Mouse (Mus musculus) thymus, postnatal 0 days (tissue): ENCODE results near the gene Dlg1. TPM values are rescaled to one million over a fixed set of nuclear protein-coding genes. Genes with fewer than 3 reads are reported as not detected.
"Not testable (repeated sequence)": the region's sequence is repeated elsewhere in the genome, so short reads cannot be mapped to it uniquely, and the experiment has no call there.

ENCODE experiments used
- DNase-seq: peaks from one replicate; pipeline ENCODE4 v3.0.0-alpha.2; 2015; ENCODE audit warnings: low spot score
- polyA plus RNA-seq: library from polyadenylated mRNA; unstranded; fragments of >200 nt; fragmentation: Nextera tagmentation; extraction: Ambion mirVana; gene quantifications from 2 replicates; pipeline ENCODE4 v1.2.1, GENCODE M21; 2015

Gene Dlg1
- polyA plus RNA-seq, 1 experiment from 2014 or later: 17.8 TPM

GRCm38 (mm10) chr16:31730971-31731370 is 67.7 kb downstream of the Dlg1 start:
- not testable (repeated sequence) for DNase-seq

DNA sequence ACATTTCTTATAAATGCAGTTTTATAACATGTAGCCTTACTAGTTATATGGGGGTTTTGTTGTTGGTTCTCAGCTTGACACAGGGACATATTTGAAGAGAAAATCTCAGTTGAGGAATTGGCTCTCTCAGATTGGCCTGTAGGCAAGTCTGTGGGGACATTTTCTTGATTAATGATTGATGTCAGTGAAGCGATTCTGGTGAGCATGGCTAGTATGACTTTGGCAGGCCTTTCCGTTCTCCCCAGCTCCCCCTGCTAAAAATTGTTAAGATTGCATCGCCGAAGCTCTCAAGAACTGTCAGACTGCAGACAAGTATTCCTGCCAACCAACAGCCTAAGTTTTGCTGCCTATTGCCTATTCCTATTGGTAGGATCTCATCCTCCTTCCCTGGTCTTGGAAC is 73.8 kb downstream of the Dlg1 start:
- DNase-seq: no peak

- no peak for DNase-seq
Measured at GRCm38 (mm10) chr16:31737761-31738160, 74.5 kb downstream of the Dlg1 start.

GRCm38 (mm10) chr16:31740271-31740670 is 77.0 kb downstream of the Dlg1 start:
- DNase-seq: no peak

DNA sequence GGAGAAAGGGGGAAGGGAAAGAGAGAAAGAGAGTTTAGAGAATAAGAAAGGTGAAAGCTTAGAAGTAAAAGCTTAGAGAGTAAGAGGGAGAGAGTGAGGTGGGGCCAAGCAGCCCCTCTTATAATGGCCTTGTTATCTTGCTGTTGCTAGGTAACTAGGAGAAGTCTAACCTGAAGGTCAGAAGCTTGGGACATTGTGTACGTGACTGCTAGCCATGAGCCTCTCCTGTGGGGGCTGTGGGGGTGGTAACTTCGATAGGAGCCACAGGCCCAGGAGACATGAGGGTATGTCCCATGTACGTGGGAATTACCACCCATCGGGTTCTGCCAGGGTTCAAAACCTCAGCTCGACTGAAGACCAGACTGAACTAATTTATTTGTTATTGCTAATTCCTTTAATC is 77.5 kb downstream of the Dlg1 start:
- no peak for DNase-seq

GRCm38 (mm10) chr16:31750526-31750925 is 87.3 kb downstream of the Dlg1 start:
- DNase-seq: peak; percentile 34

DNA sequence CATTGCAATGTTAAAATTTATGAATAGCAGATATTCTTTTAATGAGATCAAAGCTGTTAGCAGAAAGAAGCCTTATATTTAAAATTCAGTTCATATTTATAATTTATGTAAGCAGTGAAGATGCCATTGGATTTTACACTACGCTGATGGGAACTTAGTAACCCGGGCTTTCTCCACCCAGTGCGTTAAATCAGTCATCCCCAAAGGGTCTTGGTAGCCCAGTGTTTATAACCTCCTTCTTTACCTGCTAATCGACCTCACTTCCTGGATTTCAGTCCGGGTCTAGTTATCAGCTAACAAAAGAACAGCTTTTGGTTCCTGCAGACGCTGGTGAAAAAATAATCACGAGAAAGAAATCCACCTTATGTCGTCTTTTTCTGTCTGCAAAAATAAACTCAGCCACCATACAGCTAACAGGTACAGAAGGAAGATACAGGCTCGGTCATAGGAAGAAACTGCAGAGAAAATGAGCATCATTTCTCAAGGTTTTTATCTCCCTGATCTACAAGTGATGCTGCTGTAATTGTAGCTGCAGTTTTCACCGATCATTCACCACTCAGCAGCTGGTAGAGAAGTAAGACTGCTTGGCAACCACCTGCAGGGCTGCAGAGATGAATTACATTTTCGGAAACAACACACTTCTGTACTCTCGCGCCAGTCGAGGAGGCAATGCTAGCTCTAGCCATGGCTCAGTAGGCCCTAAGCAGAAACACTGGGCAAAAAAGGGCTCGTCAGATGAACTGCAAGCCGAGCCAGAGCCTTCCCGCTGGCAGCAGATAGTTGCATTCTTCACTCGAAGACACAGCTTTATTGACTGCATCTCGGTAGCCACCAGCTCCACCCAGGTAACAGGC is 91.2 kb downstream of the Dlg1 start:
- DNase-seq: no peak

DNA sequence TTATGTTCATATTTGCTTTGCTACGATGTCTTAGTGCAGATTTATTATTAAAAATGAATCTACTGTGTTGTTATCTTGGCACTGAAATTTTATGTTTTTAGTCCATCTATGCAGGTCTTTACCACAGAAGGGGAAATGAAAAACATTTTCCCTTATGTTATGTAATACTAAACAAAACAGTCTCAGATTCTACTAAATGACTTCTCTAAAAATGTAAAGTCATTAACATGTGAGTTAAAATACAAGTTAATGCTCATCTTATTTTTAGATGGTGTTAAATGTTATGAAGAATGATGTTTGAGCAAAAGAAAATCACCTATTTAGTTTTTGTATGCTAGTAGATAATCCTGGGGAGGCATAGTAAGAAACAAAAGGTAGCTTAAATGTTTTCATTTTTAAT is 91.8 kb downstream of the Dlg1 start:
- DNase-seq: no peak

DNA sequence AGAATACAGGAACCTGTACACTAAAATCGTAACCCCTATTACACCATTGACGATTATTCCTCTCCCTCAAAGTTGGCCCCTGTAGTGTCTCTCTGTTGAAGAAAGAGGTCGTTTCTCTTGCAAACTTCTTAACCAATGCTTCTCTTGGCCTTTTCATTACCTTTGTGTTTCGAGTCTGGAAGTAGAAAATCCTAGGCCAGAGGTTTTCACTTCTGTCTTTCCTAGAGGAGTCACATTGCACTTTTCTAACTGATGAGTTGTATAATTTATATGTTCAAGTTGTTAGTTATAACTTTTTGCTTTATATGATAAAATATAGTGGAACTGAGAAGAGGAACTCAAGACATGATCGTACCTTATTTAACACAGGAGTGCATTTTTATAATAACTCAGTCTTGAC is 93.2 kb downstream of the Dlg1 start:
- no peak for DNase-seq

- DNase-seq: no peak
Measured at GRCm38 (mm10) chr16:31757606-31758005, 94.4 kb downstream of the Dlg1 start.

- no peak for DNase-seq
Measured at GRCm38 (mm10) chr16:31759416-31759815, 96.2 kb downstream of the Dlg1 start.

DNA sequence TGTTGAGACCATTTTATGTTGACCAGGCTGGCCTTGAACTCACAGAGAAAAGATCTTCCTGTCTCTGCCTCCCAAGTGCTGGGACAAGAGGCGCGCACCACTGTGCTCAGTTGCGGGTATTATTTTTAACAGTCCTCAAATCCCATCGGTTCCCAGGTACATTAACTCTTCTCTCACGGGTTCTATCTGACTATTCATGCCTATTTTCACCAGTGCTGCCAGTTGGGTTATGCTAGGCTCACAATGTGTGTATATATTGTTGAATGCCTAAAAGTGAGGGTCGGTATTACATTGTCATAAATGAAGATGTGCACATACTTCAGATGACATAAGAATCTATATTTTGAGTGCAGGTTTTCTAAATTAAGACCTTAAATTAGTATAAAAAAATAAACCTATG is 103.1 kb downstream of the Dlg1 start:
- DNase-seq: no peak

- no peak for DNase-seq
Measured at GRCm38 (mm10) chr16:31766715-31767114, 103.5 kb downstream of the Dlg1 start.

GRCm38 (mm10) chr16:31775924-31776323 is 112.7 kb downstream of the Dlg1 start:
- DNase-seq: no peak

- DNase-seq: no peak
Measured at GRCm38 (mm10) chr16:31781015-31781414, 117.8 kb downstream of the Dlg1 start.

GRCm38 (mm10) chr16:31790056-31790455 is 126.8 kb downstream of the Dlg1 start:
- no peak for DNase-seq

- DNase-seq: no peak
Measured at GRCm38 (mm10) chr16:31803644-31804043, 140.4 kb downstream of the Dlg1 start.

- no peak for DNase-seq
Measured at GRCm38 (mm10) chr16:31826049-31826448, 162.8 kb downstream of the Dlg1 start.

DNA sequence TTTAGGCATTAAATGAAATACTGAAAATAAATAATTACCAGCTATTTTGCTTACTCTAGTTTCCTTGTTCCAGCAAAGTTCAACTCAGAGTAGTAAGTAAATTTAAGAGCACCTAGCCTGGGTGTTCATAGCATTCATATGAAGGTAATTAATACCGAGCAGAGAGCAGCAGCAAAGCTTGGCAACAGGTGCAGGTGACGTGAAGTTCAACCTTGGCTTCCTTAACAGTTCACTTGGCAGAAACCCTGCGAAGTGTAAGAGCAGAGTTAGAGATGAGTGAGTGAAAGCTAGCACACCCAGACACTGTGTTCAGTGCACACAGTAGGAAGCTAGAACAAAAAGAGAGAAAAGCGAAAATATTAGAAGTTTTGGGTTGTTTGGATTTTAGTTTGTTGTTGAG is 167.5 kb downstream of the Dlg1 start:
- no peak for DNase-seq

DNA sequence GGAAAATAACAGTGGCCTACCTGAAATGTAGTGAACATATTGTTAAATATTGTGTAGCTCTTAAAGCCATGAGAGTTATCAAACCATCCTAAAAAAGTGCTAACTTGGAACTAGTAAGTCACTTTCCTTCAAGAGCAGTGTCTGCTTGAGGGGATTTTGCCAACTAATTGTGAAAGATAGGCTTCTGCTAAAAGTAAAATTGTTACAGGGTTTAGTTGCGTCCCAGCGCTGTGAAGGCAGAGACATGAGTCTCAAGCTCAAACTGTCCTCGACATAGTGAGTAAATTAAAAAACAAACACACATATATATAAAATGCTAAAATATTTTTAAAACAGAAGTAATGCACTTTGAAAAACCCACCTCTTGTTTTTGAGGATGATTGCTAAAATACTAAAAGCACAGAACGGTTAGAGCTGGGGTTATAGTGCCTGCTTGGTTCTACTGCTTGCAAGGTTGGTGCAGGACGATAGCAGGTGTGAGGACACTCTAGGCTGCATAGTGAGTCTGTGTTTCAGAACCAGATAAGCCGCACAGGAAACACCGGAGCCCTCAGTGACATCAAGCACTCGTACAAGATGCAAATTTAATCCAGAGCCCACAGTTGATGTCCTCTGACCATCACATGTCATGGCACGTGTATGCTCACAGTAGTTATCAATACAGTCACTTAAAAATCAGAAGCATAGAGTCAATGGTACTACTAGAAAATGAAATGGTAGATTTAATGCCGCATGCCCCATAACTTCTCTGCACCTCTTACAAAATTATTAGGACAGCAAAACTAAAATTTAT is 169.6 kb downstream of the Dlg1 start:
- DNase-seq: no peak

GRCm38 (mm10) chr16:31834011-31834584 is 170.9 kb downstream of the Dlg1 start:
- no peak for DNase-seq

DNA sequence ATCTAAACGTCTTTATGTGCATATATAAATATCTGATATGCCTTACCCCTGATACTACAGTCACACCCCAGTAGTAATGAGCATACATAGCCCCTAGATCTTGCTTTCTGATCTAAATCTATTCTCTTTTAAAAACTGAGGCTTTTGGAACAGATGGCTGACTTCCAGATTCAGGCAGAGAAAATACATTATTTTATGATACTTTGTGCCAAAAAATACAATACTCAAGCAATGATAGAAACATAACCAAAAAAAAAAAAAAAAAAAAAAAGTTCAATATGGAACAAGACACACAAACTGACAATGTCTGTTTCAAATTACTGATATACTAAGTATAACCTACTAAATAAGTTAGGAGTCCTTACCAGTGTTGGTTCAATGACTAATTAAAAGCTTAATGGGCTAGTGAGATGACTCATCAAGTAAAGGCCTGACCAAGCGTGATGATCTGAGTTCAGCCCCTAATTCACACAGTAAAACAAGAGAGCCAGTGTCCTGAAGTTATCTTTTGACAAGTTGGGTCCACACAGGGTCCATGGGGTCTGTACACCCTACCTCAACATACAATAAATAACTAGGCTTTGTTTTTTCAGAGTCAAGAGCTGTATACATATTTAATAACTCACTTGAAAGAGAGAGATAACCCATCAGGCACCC is 171.5 kb downstream of the Dlg1 start:
- DNase-seq: no peak
